Mouse (Mus musculus): ENCODE results near the gene Il6ra.
A peak's percentile ranks its signal among the peaks of the same experiment; 100 is the strongest.
"Not testable (repeated sequence)": the region's sequence is repeated elsewhere in the genome, so short reads cannot be mapped to it uniquely, and the experiment has no call there.

The Il6ra gene

GRCm38 (mm10) chr3:89875781-89876180, 37.2 kb downstream of the Il6ra start:
- no peak for DNase-seq (ENCODE audit: low read depth)

- no peak for DNase-seq (ENCODE audit: low read depth)
Observed at GRCm38 (mm10) chr3:89875021-89875420, 38.0 kb downstream of the Il6ra start.

- DNase-seq (ENCODE audit: low read depth), result no peak
Observed at GRCm38 (mm10) chr3:89874076-89874475, 38.9 kb downstream of the Il6ra start.

- no peak for DNase-seq (ENCODE audit: low read depth)
Observed at GRCm38 (mm10) chr3:89872684-89873083, 40.3 kb downstream of the Il6ra start.

- no peak for DNase-seq (ENCODE audit: low read depth)
Observed at GRCm38 (mm10) chr3:89872209-89872608, 40.8 kb downstream of the Il6ra start.

- peak; percentile 72 for DNase-seq (ENCODE audit: low read depth)
Observed at GRCm38 (mm10) chr3:89871339-89871914, 41.6 kb downstream of the Il6ra start.

- no peak for DNase-seq (ENCODE audit: low read depth)
Observed at GRCm38 (mm10) chr3:89870472-89871271, 42.3 kb downstream of the Il6ra start.

- DNase-seq (ENCODE audit: low read depth), result no peak
Observed at GRCm38 (mm10) chr3:89869556-89869955, 43.4 kb downstream of the Il6ra start.

GRCm38 (mm10) chr3:89868956-89869355, 44.0 kb downstream of the Il6ra start:
- no peak for DNase-seq (ENCODE audit: low read depth)

- no peak for DNase-seq (ENCODE audit: low read depth)
Observed at GRCm38 (mm10) chr3:89868357-89868756, 44.6 kb downstream of the Il6ra start.

GRCm38 (mm10) chr3:89867651-89868050, 45.3 kb downstream of the Il6ra start:
- no peak for DNase-seq (ENCODE audit: low read depth)

- no peak for DNase-seq (ENCODE audit: low read depth)
Observed at GRCm38 (mm10) chr3:89865764-89866163, 47.2 kb downstream of the Il6ra start.

GRCm38 (mm10) chr3:89865020-89865419, 48.0 kb downstream of the Il6ra start:
- no peak for DNase-seq (ENCODE audit: low read depth)

- DNase-seq (ENCODE audit: low read depth), result no peak
Observed at GRCm38 (mm10) chr3:89863716-89864509, 49.1 kb downstream of the Il6ra start.

- DNase-seq (ENCODE audit: low read depth), result not testable (repeated sequence)
Observed at GRCm38 (mm10) chr3:89863276-89863675, 49.7 kb downstream of the Il6ra start.

- DNase-seq (ENCODE audit: low read depth), result no peak
Observed at GRCm38 (mm10) chr3:89862182-89862761, 50.7 kb downstream of the Il6ra start.

GRCm38 (mm10) chr3:89861070-89861469, 51.9 kb downstream of the Il6ra start:
- no peak for DNase-seq (ENCODE audit: low read depth)

- no peak for DNase-seq (ENCODE audit: low read depth)
Observed at GRCm38 (mm10) chr3:89860343-89860742, 52.7 kb downstream of the Il6ra start.

GRCm38 (mm10) chr3:89859936-89860335, 53.1 kb downstream of the Il6ra start:
- no peak for DNase-seq (ENCODE audit: low read depth)

GRCm38 (mm10) chr3:89858888-89859287, 54.1 kb downstream of the Il6ra start:
- no peak for DNase-seq (ENCODE audit: low read depth)

GRCm38 (mm10) chr3:89858123-89858522, 54.9 kb downstream of the Il6ra start:
- DNase-seq (ENCODE audit: low read depth), result peak; percentile 58

- DNase-seq (ENCODE audit: low read depth), result no peak
Observed at GRCm38 (mm10) chr3:89857353-89857752, 55.6 kb downstream of the Il6ra start.
